Mouse (Mus musculus): ENCODE measurements around the gene Eme2.

Eme2 gene

DNA sequence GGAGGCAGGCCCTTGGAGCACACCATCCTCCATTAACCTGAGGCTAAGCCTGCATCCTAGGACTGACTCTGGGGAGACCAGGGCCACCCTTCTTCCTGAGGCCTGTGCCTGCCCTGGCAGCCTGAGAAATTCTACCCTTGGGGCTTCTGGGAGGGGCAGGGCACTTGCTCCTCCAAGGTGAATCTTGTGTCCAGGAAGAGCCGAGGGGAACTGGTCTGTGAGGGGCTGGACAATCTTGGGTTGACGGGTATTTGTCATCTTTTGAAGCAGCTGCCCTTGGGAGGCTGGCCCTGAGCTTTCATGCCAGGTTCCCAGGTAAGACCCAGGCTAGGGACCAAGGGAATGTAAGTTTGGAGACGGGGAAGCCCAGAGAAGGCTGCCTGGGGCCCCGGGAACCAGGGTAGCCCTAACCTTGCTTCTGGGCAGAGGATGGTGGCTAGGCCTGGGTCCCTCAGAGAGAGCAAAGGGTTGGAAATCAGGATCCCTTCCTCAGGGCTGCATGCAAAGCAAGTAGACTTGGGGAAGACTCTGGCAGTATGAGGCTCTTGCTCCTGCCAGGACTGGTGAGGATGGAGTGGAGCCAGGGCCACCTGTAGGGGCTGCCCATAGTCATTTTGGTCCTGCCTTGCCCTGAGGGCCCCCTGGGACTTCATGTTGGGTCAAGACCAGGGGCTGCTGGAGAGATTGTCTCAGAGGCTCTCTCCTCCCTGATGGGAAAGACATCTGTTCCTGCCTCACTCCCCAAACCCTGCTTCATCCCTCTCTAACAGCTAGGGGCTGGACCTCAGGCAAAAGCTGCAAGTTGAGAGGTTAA lies 3.4 kb upstream of the Eme2 start:
- intact Hi-C loops (cut with DNase I), result loop anchor here (5.0 kb wide), 1 partner anchor 34 kb away; no protein-coding TSS in a partner anchor

GRCm38 (mm10) chr17:24897600-24897999 lies 2.7 kb upstream of the Eme2 start:
- intact Hi-C loops (cut with DNase I), result loop anchor here (5.0 kb wide), 1 partner anchor 35 kb away; no protein-coding TSS in a partner anchor

DNA sequence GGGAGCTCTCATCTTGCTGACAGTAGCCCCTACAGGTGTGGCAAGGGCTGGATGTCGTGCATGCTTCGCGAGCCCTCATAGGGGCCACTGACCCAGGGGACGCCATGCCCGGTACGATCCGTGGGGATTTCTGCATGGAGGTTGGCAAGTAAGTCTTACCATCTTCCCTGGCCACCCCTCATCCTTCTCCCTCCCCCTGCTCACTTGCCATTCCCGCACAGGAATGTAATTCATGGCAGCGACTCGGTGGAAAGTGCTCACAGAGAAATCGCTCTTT lies 2.0 kb upstream of the Eme2 start:
- intact Hi-C loops (cut with DNase I), result loop anchor here (5.0 kb wide), 1 partner anchor 35 kb away; no protein-coding TSS in a partner anchor

DNA sequence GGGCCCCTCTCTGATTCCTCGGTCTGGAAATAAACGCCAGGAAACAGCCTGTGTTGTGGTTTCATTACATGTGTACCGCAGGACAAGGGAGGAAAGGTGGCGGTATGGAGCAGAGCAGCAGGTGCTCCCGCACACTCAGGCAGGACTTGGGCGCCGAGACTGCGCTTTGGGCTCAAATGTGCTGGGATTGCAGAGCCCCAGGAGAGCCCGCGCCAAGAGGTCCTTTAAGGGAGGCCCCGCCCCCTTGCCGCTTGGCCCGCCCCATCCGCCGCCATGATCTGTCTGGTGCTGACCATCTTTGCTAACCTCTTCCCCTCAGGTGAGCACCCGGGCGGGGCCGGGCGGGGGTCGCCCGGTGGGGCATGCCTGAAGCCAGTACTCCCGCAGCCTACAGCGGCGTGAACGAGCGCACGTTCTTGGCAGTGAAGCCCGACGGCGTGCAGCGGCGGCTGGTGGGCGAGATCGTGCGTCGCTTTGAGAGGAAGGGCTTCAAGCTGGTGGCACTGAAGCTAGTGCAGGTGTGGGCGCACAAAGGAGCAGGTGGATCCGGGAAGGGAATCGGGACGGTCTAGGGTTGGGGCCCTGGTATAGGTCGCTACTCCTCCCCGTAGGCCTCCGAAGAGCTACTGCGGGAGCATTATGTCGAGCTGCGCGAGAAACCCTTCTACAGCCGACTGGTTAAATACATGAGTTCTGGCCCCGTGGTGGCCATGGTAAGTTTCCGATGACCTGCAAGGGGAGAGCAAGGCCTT lies 1.5 kb upstream of the Eme2 start, which contains the start of gene Nme3:
TSS of gene Nme3 (plus strand) at position 260 of the 752 bp plus-strand sequence.
- intact Hi-C loops (cut with DNase I), result loop anchor here (5.0 kb wide), 1 partner anchor 36 kb away; no protein-coding TSS in a partner anchor

GRCm38 (mm10) chr17:24895571-24896240 lies 819 bp upstream of the Eme2 start:
- intact Hi-C loops (cut with DNase I), result loop anchor here (5.0 kb wide), 1 partner anchor 37 kb away; no protein-coding TSS in a partner anchor

GRCm38 (mm10) chr17:24894061-24894994 lies 559 bp downstream of the Eme2 start:
- intact Hi-C loops (cut with DNase I), result no loop called here

DNA sequence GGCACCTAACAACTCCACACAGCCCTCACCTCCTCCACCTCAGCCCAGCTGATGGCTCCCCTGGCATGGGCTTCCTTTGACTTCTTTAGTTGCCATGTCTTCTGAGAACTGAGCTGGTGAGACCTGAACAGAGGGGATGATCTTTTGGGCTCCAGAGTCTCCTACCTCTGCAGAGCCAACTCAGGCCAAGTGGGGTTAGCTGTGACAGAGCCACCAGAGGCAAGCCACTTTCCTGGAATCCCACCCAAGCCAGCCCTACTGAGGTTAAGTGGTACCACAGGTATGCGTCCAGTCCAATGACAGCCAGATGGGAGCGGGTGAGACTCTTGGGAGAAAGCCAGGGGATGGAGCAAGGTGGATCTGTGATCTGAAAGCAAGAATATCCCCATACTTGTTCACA lies 1.6 kb downstream of the Eme2 start:
- intact Hi-C loops (cut with DNase I), result no loop called here

- intact Hi-C loops (cut with DNase I), result no loop called here
Observed at GRCm38 (mm10) chr17:24892785-24893184, 2.1 kb downstream of the Eme2 start.

- intact Hi-C loops (cut with DNase I), result no loop called here
Observed at GRCm38 (mm10) chr17:24891321-24891720, 3.6 kb downstream of the Eme2 start.

- intact Hi-C loops (cut with DNase I), result no loop called here
Observed at GRCm38 (mm10) chr17:24890151-24891092, 4.5 kb downstream of the Eme2 start.

GRCm38 (mm10) chr17:24888862-24889261 lies 6.0 kb downstream of the Eme2 start:
- intact Hi-C loops (cut with DNase I), result loop anchor here (5.0 kb wide), 1 partner anchor 37 kb away; the partner anchor contains the start of gene Fahd1

GRCm38 (mm10) chr17:24887291-24888080 lies 7.4 kb downstream of the Eme2 start:
- intact Hi-C loops (cut with DNase I), result loop anchor here (5.0 kb wide), 1 partner anchor 35 kb away; the partner anchor contains the start of gene Fahd1

DNA sequence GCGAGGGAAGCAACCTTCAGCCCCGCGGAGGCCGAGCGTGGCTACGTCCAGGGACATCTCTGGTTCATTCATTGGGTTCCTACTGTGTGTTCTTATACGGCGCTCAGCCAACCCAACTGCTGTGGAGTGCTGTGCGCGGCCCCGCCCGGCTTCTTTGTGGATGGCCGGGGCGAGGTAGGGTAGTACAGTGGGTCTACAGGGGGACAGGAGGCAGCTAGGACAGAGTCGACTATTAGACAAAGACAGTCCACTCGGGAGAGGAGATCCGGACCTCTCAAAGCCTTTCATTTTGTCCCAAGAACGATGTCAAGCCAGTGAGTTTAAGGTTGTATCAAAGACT lies 8.0 kb downstream of the Eme2 start:
- intact Hi-C loops (cut with DNase I), result loop anchor here (5.0 kb wide), 1 partner anchor 35 kb away; the partner anchor contains the start of gene Fahd1

- intact Hi-C loops (cut with DNase I), result loop anchor here (5.0 kb wide), 1 partner anchor 34 kb away; the partner anchor contains the start of gene Fahd1
Observed at GRCm38 (mm10) chr17:24886134-24886931, 8.6 kb downstream of the Eme2 start, which contains the start of the genes Nubp2 and Spsb3. Nubp2 (minus strand) TSS chr17:24886349. Spsb3 (plus strand) TSS chr17:24886643.

GRCm38 (mm10) chr17:24885356-24886133 lies 9.3 kb downstream of the Eme2 start:
- intact Hi-C loops (cut with DNase I), result loop anchor here (2.0 to 5.0 kb wide), 2 partner anchors 33 to 141 kb away; partner anchors contain the start of gene Fahd1

DNA sequence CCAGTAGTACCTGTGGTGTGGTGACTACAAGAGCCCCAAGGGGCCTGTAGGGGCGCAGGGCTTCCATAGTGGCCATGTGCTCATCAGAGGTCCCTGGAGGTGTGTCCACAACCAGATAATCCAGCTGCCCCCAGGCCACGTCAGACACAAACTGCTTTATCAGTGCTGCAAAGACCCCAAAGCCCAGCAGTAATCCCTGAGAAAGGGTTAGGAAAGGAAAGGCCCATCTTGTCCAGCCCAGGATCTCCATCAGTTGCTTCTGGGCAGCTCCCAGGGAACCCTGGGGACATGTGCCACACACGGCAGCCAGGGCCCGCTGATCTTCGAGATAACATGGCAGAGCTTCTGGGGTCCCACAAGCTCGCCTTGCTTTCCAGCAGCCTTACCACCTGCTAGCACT lies 10.5 kb downstream of the Eme2 start:
- intact Hi-C loops (cut with DNase I), result loop anchor here (2.0 kb wide), 1 partner anchor 140 kb away; no protein-coding TSS in a partner anchor
